Mouse (Mus musculus) adrenal gland, adult 10 weeks (tissue): ENCODE data around the gene St6galnac5. TPM values are rescaled to one million over a fixed set of nuclear protein-coding genes. Genes with fewer than 3 reads are reported as not detected.

Experiments
- polyA plus RNA-seq: library from polyadenylated mRNA; stranded (reverse); fragments of 350-450 nt; fragmentation: Illumina TruSeq; extraction: RNeasy Lipid Tissue Mini Kit (QIAGEN cat#74804); gene quantifications from one replicate; pipeline ENCODE4 v1.2.3, GENCODE M21; 2014; ENCODE audit warnings: low read depth, low replicate concordance

The St6galnac5 gene
- 1.3 TPM for polyA plus RNA-seq

DNA sequence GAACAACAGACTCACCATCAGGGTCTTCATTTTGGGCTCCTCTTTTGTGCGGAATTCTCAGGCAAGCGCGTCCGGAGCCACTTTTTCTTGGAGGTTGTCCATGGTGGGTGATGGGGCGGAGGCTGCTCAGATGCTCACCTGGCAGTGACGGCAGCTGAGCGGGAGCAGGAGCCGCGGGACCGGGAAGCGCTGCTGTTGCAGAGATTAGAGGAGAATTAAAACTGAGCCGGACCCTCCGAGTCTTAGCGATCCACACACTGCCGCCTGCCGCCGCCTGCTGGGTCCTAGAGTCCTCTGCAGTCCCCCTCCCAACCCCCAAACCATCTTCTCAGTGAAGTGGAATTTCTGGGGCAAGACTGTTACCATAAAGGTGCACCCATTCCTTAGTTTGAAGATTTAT lies at the start of gene St6galnac5:
Gene St6galnac5 (minus strand): TSS at position 259 of the 400 bp plus-strand sequence.

